Mouse (Mus musculus) cortical plate, adult 2 months (tissue): ENCODE measurements at regions not wholly inside any gene's neighbourhood (a gene's known extent, or its start where the extent isn't known, plus 50 kb on each side); places are given as distances from the start of the nearest gene placed in this dataset.

Experiments used
- CTCF ChIP-seq: fragments of 200-500 bp; IDR thresholded peaks from 2 replicates; pipeline ENCODE4 v1.5.1; 2011; ENCODE audit warnings: mild to moderate bottlenecking, control low read depth, low read length; ENCODE audit not compliant: insufficient read depth; ENCODE audit errors: extremely low read depth
- POLR2A ChIP-seq: fragments of 200-500 bp; IDR thresholded peaks from 2 replicates; pipeline ENCODE4 v1.6.1; 2011; ENCODE audit warnings: mild to moderate bottlenecking, low read length, control low read depth; ENCODE audit not compliant: insufficient read depth; ENCODE audit errors: extremely low read depth

DNA sequence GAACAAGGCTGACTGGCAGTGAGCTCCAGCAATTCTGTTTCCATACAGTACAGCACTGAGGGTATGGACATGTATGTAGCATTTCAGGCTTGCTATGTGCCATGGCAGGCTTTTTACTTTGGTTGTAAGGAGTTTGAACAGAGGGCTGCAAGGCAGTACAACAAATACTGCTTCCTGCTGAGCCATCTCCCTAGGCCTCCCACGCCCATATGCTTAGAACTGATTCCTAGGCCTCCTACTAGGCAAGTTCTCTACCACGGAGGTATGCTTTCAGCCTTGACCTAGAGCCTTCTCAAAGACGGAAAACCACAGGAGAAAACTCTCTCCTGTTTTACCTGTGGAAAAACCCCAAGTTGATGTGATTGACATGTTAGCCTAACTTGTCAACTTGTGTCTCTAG lies 111.0 kb upstream of the Nsun6 start:
- no peak for TF ChIP-seq CTCF
- TF ChIP-seq POLR2A: no peak
